Mouse (Mus musculus) MEL (cell line): ENCODE data around the gene Eef1a2.

Source experiments
- CTCF ChIP-seq, 3 experiments: IDR thresholded peaks in 2 of 3; conservative IDR thresholded peaks in 1 of 3; 2 replicates each; pipeline ENCODE4 v1.5.1; 2011 to 2012; ENCODE audit warnings: low read length in 3 of 3, low read depth in 2 of 3, mild to moderate bottlenecking in 2 of 3, improper control_type of control experiment in 1 of 3, inconsistent platforms in 1 of 3, mixed read lengths in 1 of 3, moderate library complexity in 1 of 3; ENCODE audit not compliant: control insufficient read depth in 1 of 3, insufficient read depth in 1 of 3, poor library complexity in 1 of 3, severe bottlenecking in 1 of 3
- GATA1 ChIP-seq: IDR thresholded peaks from 2 replicates; pipeline ENCODE4 v1.6.1; 2011; ENCODE audit warnings: low read depth, low read length, improper control_type of control experiment
- RAD21 ChIP-seq: IDR thresholded peaks from 2 replicates; pipeline ENCODE4 v1.6.1; 2011; ENCODE audit warnings: mild to moderate bottlenecking, low read depth, low read length, improper control_type of control experiment
- TBP ChIP-seq: IDR thresholded peaks from 2 replicates; pipeline ENCODE4 v1.8.0; 2011; ENCODE audit warnings: low read depth, low read length, improper control_type of control experiment

DNA sequence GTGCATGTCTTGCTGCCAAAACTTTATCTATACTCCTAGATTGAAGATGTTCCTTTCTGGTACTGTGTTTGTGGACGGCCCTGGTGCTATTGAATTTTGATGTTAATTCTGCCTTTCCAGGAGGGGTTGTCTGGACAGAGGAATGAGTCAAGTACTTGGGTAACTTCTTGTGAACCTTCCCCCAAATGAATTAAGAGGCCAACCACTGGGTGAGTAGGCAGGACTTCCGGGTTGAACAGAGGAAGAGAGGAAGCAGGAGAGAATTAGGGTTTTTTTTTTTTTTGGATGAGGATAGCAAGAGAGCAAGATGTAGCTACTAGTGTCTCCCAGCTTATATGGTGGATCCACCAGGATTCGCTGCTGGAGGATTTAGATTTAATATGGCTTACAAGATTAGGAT, 21.2 kb upstream of the Eef1a2 start:
- no peak for TF ChIP-seq CTCF (IDR thresholded peaks at IDR 0.05 in 2 of 3, conservative IDR thresholded peaks at IDR 0.05 in 1 of 3; ENCODE audit: control insufficient read depth in 1 of 3, insufficient read depth in 1 of 3, low read depth in 2 of 3, low read length in 3 of 3, poor library complexity in 1 of 3, severe bottlenecking in 1 of 3)
- no peak for TF ChIP-seq GATA1
- TF ChIP-seq RAD21, result no peak
- no peak for TF ChIP-seq TBP
